Mouse (Mus musculus): ENCODE measurements at regions not wholly inside any gene's neighbourhood (a gene's known extent, or its start where the extent isn't known, plus 50 kb on each side); places are given as distances from the start of the nearest gene placed in this dataset.

- Histone ChIP-seq H3K4me3 (no peak overlapping the region), H3K36me3 (no peaks in the 10 kb centered on the region), H3K27ac (replicated peaks) (no peak overlapping the region), H3K9me3 (no peaks in the 10 kb centered on the region), H3K9ac (no peak overlapping the region), H3K4me1 (replicated peaks) (peaks cover 7% of the 10 kb centered on the region), H3K4me2 (no peak overlapping the region), H3K27me3 (0 out of 2 replicates have a peak, but pooled peaks cover 2% of the 10 kb centered on the region)
- 53% methylated on average over 4 of the region's 4 CpGs for WGBS
- peak; percentile 76 for ATAC-seq (ENCODE audit: low FRiP score, low read depth)
Measured at GRCm38 (mm10) chr6:100113393-100114137, 173.7 kb downstream of the Rybp start.

- WGBS, result 60% methylated on average over 2 of the region's 2 CpGs
Measured at GRCm38 (mm10) chr6:100110981-100111660, 176.2 kb downstream of the Rybp start.

GRCm38 (mm10) chr6:100109979-100110378 lies 177.3 kb downstream of the Rybp start:
- Histone ChIP-seq H3K27ac (replicated peaks) (no peak overlapping the region), H3K9ac (no peak overlapping the region), H3K27me3 (no peaks in the 10 kb centered on the region; the same call in 1 of the 2 replicates), H3K4me2 (no peak overlapping the region), H3K36me3 (no peaks in the 10 kb centered on the region), H3K9me3 (no peaks in the 10 kb centered on the region), H3K4me3 (no peak overlapping the region), H3K4me1 (replicated peaks) (peaks cover 7% of the 10 kb centered on the region)
- no peak for ATAC-seq (ENCODE audit: low FRiP score, low read depth)
- WGBS, result 71% methylated on average over 7 of the region's 7 CpGs

More at GRCm38 (mm10) chr6:100110981-100111660, 176.2 kb downstream of the Rybp start:
- no peaks in the 10 kb centered on the region for H3K9me3 ChIP-seq
- no peak overlapping the region for H3K4me2 ChIP-seq
- no peak overlapping the region for H3K27ac ChIP-seq (replicated peaks)
- H3K27me3 ChIP-seq, result peaks cover 2% of the 10 kb centered on the region; the same call in 1 of the 2 replicates
- H3K4me1 ChIP-seq (replicated peaks), result peaks cover 7% of the 10 kb centered on the region
- no peak overlapping the region for H3K4me3 ChIP-seq
- no peak for ATAC-seq (ENCODE audit: low FRiP score, low read depth)
- H3K36me3 ChIP-seq, result no peaks in the 10 kb centered on the region
- no peak overlapping the region for H3K9ac ChIP-seq

- Histone ChIP-seq H3K4me1 (replicated peaks) (peaks cover 7% of the 10 kb centered on the region), H3K9ac (no peak overlapping the region), H3K27me3 (no peaks in the 10 kb centered on the region; the same call in 1 of the 2 replicates), H3K9me3 (no peaks in the 10 kb centered on the region), H3K4me3 (no peak overlapping the region), H3K36me3 (no peaks in the 10 kb centered on the region), H3K4me2 (no peak overlapping the region), H3K27ac (replicated peaks) (no peak overlapping the region)
- ATAC-seq (ENCODE audit: low FRiP score, low read depth), result no peak
- 72% methylated on average over 3 of the region's 3 CpGs for WGBS
Measured at GRCm38 (mm10) chr6:100109351-100109750, 177.9 kb downstream of the Rybp start.

DNA sequence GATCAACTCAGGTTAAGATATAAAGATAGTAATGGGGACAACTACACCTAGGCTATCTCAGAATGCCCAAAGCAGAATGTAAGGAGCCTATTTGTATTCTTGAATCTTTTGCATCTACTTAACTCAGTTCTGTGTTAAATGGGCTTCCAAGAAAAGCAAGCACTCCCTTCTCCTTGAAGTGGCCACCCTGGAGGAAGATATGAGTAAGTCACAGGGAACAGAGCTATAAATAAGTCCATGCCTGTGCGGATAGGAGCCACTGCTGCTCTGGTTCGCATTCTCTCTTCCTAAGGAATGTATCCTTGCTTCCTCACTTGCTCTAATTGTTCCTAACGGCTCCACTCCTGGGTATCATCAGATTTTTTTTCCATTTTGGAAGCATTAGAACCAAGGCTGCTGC lies 179.8 kb downstream of the Rybp start:
- Histone ChIP-seq H3K4me3 (no peak overlapping the region), H3K9me3 (no peaks in the 10 kb centered on the region), H3K4me1 (replicated peaks) (peaks cover 10% of the 10 kb centered on the region), H3K36me3 (no peaks in the 10 kb centered on the region), H3K27me3 (no peaks in the 10 kb centered on the region; the same call in 1 of the 2 replicates), H3K4me2 (no peak overlapping the region), H3K27ac (replicated peaks) (no peak overlapping the region), H3K9ac (no peak overlapping the region)
- ATAC-seq (ENCODE audit: low FRiP score, low read depth), result no peak
- 76% methylated on average over 3 of the region's 3 CpGs for WGBS

- ATAC-seq (ENCODE audit: low FRiP score, low read depth), result no peak
- H3K27ac ChIP-seq (replicated peaks), result no peak overlapping the region
- no peaks in the 10 kb centered on the region; the same call in 1 of the 2 replicates for H3K27me3 ChIP-seq
- no peaks in the 10 kb centered on the region for H3K36me3 ChIP-seq
- no peak overlapping the region for H3K4me3 ChIP-seq
- no peak overlapping the region for H3K9ac ChIP-seq
- no peak overlapping the region for H3K4me2 ChIP-seq
- WGBS, result 88% methylated on average over 5 of the region's 5 CpGs
- no peaks in the 10 kb centered on the region for H3K9me3 ChIP-seq
- peaks cover 10% of the 10 kb centered on the region for H3K4me1 ChIP-seq (replicated peaks)
Measured at GRCm38 (mm10) chr6:100107066-100107465, 180.2 kb downstream of the Rybp start.

GRCm38 (mm10) chr6:100100565-100101133 lies 186.6 kb downstream of the Rybp start:
- 0 out of 2 replicates have a peak, but pooled peaks cover 3% of the 10 kb centered on the region for H3K4me1 ChIP-seq (replicated peaks)
- no peaks in the 10 kb centered on the region for H3K36me3 ChIP-seq
- H3K27me3 ChIP-seq, result no peaks in the 10 kb centered on the region; the same call in 1 of the 2 replicates
- no peak overlapping the region for H3K4me3 ChIP-seq
- H3K9ac ChIP-seq, result no peak overlapping the region
- no peaks in the 10 kb centered on the region for H3K9me3 ChIP-seq
- WGBS, result 78% methylated on average over 4 of the region's 4 CpGs
- H3K4me2 ChIP-seq, result no peak overlapping the region
- ATAC-seq (ENCODE audit: low FRiP score, low read depth), result no peak
- H3K27ac ChIP-seq (replicated peaks), result no peak overlapping the region

- 84% methylated on average over 13 of the region's 13 CpGs for WGBS
Measured at GRCm38 (mm10) chr6:100096393-100097125, 190.7 kb downstream of the Rybp start.

DNA sequence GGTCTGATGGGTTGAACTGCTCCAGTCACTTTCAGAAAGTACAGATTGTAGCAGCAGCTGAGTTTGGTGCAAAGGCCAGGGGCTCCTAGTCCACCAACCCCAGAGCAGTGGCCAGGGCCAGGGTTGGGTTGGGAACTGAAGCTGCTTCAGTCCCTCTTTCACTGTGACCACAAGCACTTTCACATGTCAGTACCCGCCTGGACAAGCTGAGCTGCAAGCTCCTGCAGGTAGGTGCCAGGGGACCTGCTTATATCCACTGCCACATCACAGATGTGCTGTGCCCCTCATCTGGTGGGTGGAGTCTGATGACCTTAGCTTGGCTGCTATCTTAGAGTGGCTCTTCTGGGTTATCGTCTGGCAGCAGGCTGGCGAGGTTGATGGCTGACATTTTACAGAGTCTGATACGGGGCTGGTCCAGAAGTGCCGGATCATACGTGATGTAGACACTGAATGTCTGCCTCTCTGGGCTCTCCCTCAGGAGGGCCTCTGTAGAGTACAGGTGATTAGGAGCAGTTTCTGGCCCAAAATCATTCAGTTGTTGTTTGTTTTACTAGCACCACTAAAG lies 192.6 kb downstream of the Rybp start:
- no peaks in the 10 kb centered on the region; the same call in 1 of the 2 replicates for H3K27me3 ChIP-seq
- H3K9ac ChIP-seq, result no peak overlapping the region
- no peak overlapping the region for H3K4me3 ChIP-seq
- H3K4me2 ChIP-seq, result no peak overlapping the region
- no peaks in the 10 kb centered on the region for H3K9me3 ChIP-seq
- ATAC-seq (ENCODE audit: low FRiP score, low read depth), result no peak
- H3K36me3 ChIP-seq, result no peaks in the 10 kb centered on the region
- WGBS, result 94% methylated on average over 6 of the region's 6 CpGs
- H3K27ac ChIP-seq (replicated peaks), result no peak overlapping the region
- H3K4me1 ChIP-seq (replicated peaks), result no peaks in the 10 kb centered on the region

More at GRCm38 (mm10) chr6:100096393-100097125, 190.7 kb downstream of the Rybp start:
- Histone ChIP-seq H3K4me3 (no peak overlapping the region), H3K9me3 (no peaks in the 10 kb centered on the region), H3K36me3 (no peaks in the 10 kb centered on the region), H3K4me2 (no peak overlapping the region), H3K27me3 (no peaks in the 10 kb centered on the region; the same call in 1 of the 2 replicates), H3K27ac (replicated peaks) (no peak overlapping the region), H3K9ac (no peak overlapping the region), H3K4me1 (replicated peaks) (no peaks in the 10 kb centered on the region)
- no peak for ATAC-seq (ENCODE audit: low FRiP score, low read depth)

GRCm38 (mm10) chr6:100092870-100093269 lies 194.4 kb downstream of the Rybp start:
- H3K4me3 ChIP-seq, result no peak overlapping the region
- WGBS, result 56% methylated on average over 8 of the region's 8 CpGs
- no peaks in the 10 kb centered on the region for H3K27me3 ChIP-seq
- H3K27ac ChIP-seq (replicated peaks), result no peak overlapping the region
- no peaks in the 10 kb centered on the region for H3K4me1 ChIP-seq (replicated peaks)
- no peaks in the 10 kb centered on the region for H3K9me3 ChIP-seq
- H3K9ac ChIP-seq, result no peak overlapping the region
- no peak overlapping the region for H3K4me2 ChIP-seq
- H3K36me3 ChIP-seq, result no peaks in the 10 kb centered on the region
- no peak for ATAC-seq (ENCODE audit: low FRiP score, low read depth)

- H3K27ac ChIP-seq (replicated peaks), result no peak overlapping the region
- no peaks in the 10 kb centered on the region for H3K36me3 ChIP-seq
- no peak for ATAC-seq (ENCODE audit: low FRiP score, low read depth)
- no peak overlapping the region for H3K4me3 ChIP-seq
- H3K9ac ChIP-seq, result no peak overlapping the region
- H3K27me3 ChIP-seq, result no peaks in the 10 kb centered on the region
- H3K9me3 ChIP-seq, result no peaks in the 10 kb centered on the region
- WGBS, result 90% methylated on average over 3 of the region's 3 CpGs
- no peaks in the 10 kb centered on the region for H3K4me1 ChIP-seq (replicated peaks)
- no peak overlapping the region for H3K4me2 ChIP-seq
Measured at GRCm38 (mm10) chr6:100091815-100092214, 195.5 kb downstream of the Rybp start.
